Mouse (Mus musculus): ENCODE data around the gene Clec4f. TPM values are rescaled to one million over a fixed set of nuclear protein-coding genes. Genes with fewer than 3 reads are reported as not detected.

The Clec4f gene
- polyA plus RNA-seq, 1 experiment from 2014 or later, result not detected

DNA sequence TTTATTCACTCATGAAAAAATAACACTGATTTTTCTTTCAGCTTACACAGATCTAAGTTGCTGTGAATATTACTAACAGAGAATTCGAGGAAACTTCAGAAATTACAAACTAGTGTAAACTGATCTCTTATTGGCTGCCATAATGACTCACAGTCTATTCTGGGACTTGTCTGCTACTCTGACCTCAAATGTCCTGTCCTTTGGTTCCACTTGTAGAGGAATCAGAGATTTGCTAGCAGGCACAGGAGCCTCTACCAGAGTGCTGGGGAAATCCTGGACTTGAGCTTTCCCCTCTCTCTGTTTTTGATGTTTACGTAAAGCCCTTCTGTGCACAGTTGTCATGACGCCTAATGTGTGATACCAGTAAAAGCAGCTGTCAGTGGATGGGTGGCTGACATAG lies 58.0 kb downstream of the Clec4f start:
- no peak overlapping the region for H3K4me3 ChIP-seq (ENCODE audit: low read depth, low read length)
- H3K9ac ChIP-seq (ENCODE audit: low read depth, low read length), result no peak overlapping the region
- H3K4me1 ChIP-seq (ENCODE audit: control insufficient read depth, insufficient read depth, low read length), result no peaks in the 10 kb centered on the region
- no peaks in the 10 kb centered on the region for H3K27me3 ChIP-seq (replicated peaks; ENCODE audit: control insufficient read depth, insufficient read depth, low read length)
- H3K9me3 ChIP-seq (ENCODE audit: control insufficient read depth, low read length), result peaks cover 3% of the 10 kb centered on the region; the same call in 1 of the 2 replicates
- H3K36me3 ChIP-seq (ENCODE audit: control insufficient read depth, insufficient read depth, low read length), result no peaks in the 10 kb centered on the region
- no peak overlapping the region for H3K4me2 ChIP-seq (ENCODE audit: low read depth, low read length)
- no peak for DNase-seq (ENCODE audit: low spot score)
- H3K27ac ChIP-seq (replicated peaks; ENCODE audit: low read depth, low read length), result no peak overlapping the region
- ATAC-seq (ENCODE audit: low read depth), result no peak
- 50% methylated on average over 3 of the region's 3 CpGs for WGBS

DNA sequence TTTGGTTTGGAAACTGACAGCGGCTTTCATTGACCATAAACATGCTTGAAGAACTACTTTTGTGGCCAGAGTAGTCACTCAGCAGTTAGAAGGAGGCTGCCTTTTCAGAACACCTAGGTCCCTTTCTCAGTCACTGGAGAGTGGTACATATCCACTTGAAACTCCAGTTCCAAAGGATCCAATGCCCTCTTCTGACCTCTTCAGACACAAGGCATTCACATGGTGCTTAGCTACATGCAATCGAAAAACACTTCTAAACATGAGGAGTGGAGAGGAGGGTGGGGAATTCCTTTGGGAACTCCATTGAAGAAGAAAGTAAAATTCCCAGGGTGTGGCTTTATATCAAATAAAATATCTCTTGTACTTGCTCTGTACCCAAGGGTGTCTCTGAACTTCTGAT lies 61.0 kb downstream of the Clec4f start:
- Histone ChIP-seq H3K27ac (replicated peaks; ENCODE audit: low read depth, low read length) (no peak overlapping the region), H3K4me2 (ENCODE audit: low read depth, low read length) (no peak overlapping the region), H3K9ac (ENCODE audit: low read depth, low read length) (no peak overlapping the region), H3K27me3 (replicated peaks; ENCODE audit: control insufficient read depth, insufficient read depth, low read length) (no peaks in the 10 kb centered on the region), H3K9me3 (ENCODE audit: control insufficient read depth, low read length) (no peaks in the 10 kb centered on the region), H3K4me1 (ENCODE audit: control insufficient read depth, insufficient read depth, low read length) (no peaks in the 10 kb centered on the region), H3K36me3 (ENCODE audit: control insufficient read depth, insufficient read depth, low read length) (no peaks in the 10 kb centered on the region), H3K4me3 (ENCODE audit: low read depth, low read length) (no peak overlapping the region)
- ATAC-seq (ENCODE audit: low read depth) (no peak), DNase-seq (ENCODE audit: low spot score) (no peak)
- WGBS, result 89% methylated on average over 2 of the region's 2 CpGs

Other genes with a start within 250 kb of the Clec4f start
- gene Tet3, start 197.1 kb downstream of the Clec4f start, polyA plus RNA-seq (2014; fragmentation: Nextera tagmentation; extraction: Ambion mirVana), result 32.4 and 37.3 TPM in 2 replicates
- 70.5 and 72.3 TPM in 2 replicates for gene Dguok, start 149.2 kb downstream of the Clec4f start, polyA plus RNA-seq (2014; fragmentation: Nextera tagmentation; extraction: Ambion mirVana)
- gene Actg2, start 119.9 kb downstream of the Clec4f start, polyA plus RNA-seq (2014; fragmentation: Nextera tagmentation; extraction: Ambion mirVana), result 11.0 and 13.2 TPM in 2 replicates
- gene Stambp, start 83.5 kb downstream of the Clec4f start, polyA plus RNA-seq (2014; fragmentation: Nextera tagmentation; extraction: Ambion mirVana), result 26.2 and 28.1 TPM in 2 replicates
- not detected in 2 replicates for gene Cd207, start 21.7 kb upstream of the Clec4f start, polyA plus RNA-seq (2014; fragmentation: Nextera tagmentation; extraction: Ambion mirVana)
- 0.43 and 0.45 TPM in 2 replicates for gene Vax2, start 55.1 kb upstream of the Clec4f start, polyA plus RNA-seq (2014; fragmentation: Nextera tagmentation; extraction: Ambion mirVana)
- 1.8 and 2.3 TPM in 2 replicates for gene Atp6v1b1, start 86.8 kb upstream of the Clec4f start, polyA plus RNA-seq (2014; fragmentation: Nextera tagmentation; extraction: Ambion mirVana)
- gene Ankrd53, start 106.5 kb upstream of the Clec4f start, polyA plus RNA-seq (2014; fragmentation: Nextera tagmentation; extraction: Ambion mirVana), result 0.17 TPM in 1 of 2 replicates, not detected in the other
- gene Tex261, start 119.6 kb upstream of the Clec4f start, polyA plus RNA-seq (2014; fragmentation: Nextera tagmentation; extraction: Ambion mirVana), result 92.5 and 98.9 TPM in 2 replicates
- gene Nagk, start 138.8 kb upstream of the Clec4f start, polyA plus RNA-seq (2014; fragmentation: Nextera tagmentation; extraction: Ambion mirVana), result 50.6 and 61.2 TPM in 2 replicates
- 17.2 and 17.3 TPM in 2 replicates for gene Paip2b, start 175.6 kb upstream of the Clec4f start, polyA plus RNA-seq (2014; fragmentation: Nextera tagmentation; extraction: Ambion mirVana)
- gene Zfp638, start 210.9 kb upstream of the Clec4f start, polyA plus RNA-seq (2014; fragmentation: Nextera tagmentation; extraction: Ambion mirVana), result 62.1 and 66.2 TPM in 2 replicates